Mouse (Mus musculus) left cerebral cortex, adult 9 months (tissue): Measurements from ENCODE around the gene Cd274.

Experiments used
- DNase-seq, 2 experiments: peaks; one replicate each; pipeline ENCODE4 v3.0.0; 2022; ENCODE audit warnings: low spot score in 2 of 2

The Cd274 gene

DNA sequence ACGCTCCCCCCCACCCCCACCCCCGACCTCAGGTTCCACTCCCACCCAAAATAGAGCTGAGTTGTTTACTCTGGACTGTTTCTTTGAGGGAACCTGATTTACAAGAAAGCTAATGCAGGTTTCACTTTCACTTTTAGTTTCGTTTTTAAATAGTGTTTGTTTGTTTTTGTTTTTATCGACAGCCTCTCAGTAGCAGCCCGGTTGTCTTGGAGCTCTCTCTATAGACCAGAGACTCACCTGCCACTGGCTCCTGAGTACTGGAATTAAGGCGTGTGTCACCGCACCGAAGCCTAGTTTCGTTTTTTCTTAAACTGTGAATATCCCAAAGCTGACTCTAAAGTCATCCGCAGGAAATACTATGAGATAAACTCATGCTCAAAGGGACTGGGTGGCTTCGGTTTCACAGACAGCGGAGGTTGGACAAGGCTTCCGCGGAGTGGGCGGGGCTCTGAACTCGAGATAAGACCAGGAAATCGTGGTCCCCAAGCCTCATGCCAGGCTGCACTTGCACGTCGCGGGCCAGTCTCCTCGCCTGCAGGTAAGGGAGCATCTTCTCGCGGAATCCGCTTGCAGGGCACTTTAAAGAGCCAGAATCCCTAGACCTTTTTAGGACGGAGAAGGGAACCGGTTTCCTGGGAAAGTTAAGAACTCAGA is at the start of gene Cd274, which contains the start of gene Plgrkt:
TSS of gene Cd274 (plus strand) at position 487 of the 654 bp plus-strand sequence.
TSS of gene Plgrkt (minus strand) at position 422 of the 654 bp plus-strand sequence.
- DNase-seq: peak in 1 of 2 experiments; percentile 57

DNA sequence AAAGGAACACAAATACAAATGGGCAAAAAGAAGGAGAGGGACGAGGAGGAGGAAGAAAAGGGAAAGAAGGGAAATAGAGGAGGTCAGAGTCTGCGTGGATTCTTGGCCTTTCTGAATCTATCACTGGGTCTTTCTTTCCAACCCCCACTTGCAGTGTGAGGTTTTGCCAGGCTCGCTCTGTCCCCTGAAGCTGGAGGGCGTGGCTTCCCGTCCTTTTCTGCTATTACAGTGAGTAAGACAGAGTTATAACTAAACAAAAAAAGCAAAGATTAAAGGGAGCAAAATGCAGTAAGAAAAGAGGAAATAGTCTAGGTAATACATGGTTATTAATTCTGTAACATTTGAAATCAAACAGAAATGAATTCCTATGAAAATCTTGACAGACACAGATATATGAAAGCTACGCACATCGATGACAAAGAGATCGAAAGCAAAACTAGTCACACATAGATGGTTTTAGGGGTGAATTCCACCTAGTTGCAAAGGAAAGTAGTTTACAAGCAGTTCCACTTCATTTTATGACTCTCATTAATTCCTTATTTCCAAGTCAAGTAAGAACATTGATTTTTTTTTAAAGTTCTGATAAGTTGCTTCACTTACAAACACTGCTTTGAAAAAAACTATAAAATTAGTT is 43.7 kb upstream of the Cd274 start:
- DNase-seq: no peak

DNA sequence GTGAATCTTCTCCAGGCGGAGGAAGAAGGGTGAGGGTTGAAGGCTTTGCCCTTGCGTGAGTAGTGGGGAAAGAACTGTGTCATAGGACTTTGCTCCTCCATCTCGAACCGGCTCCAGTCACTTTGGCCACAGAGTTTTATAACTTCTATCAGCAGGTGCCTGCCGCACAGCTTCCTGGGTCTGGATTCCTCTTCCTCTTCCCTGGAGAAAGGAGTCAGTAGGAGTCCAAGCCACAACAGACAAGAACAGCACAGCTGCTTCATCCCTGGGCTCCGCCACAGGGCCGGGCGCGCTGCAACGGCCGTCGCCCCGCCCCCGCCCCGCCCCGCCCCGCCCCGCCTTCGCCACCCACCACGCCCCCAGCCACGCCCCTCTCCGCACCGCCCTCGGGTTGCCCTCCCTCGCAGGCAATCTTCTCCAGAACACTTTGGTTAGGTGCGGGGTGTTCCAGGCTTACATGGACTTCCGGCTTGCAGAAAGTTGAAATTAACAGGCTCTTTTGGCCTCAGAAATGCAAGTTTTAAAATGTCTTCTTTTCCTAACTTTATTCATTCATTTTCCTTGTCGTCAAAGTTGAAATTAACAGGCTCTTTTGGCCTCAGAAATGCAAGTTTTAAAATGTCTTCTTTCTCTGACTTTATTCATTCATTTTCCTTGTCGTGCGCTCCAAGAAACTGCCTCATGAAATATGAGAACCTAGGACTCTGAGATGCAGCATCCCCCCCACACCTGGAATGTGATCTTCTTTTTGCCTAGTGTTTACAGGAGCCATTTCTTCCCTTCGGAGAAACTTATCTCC is 42.0 kb upstream of the Cd274 start, which contains the start of gene Insl6:
TSS of gene Insl6 (minus strand) at position 304 of the 799 bp plus-strand sequence.
- DNase-seq: no peak

DNA sequence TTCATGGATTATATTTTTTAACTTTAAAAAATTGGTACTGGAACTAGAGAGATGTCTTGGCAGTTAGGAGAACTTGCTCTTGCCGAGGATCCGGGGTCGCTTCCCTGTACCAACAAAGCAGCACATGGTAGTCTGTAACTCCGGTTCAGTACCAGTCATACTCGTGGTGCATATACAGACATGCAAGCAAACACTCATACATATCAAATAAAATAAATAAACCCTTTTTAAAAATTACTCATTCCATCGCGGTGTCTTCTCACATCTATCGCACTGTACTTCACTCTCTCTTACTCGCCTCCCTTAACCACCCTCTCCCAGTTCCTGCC is 41.4 kb upstream of the Cd274 start:
- DNase-seq: no peak

DNA sequence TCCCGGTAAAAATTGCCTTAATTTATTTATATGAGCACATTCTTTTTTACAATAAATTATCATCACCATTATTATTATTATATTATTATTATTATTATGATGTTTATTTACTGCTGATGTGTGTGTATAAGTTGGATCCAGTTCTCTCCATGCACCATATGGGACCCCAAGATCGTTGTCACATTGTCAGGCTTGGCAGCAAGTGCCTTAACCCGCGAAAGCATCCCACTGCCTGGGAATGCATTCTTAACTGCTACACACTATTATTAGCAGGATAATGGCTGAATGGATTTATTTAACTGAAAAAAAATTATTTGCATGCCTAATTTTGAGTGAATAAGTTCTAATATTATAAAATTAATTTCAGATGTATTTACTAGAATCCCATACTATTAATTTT is 40.9 kb upstream of the Cd274 start:
- DNase-seq: no peak

DNA sequence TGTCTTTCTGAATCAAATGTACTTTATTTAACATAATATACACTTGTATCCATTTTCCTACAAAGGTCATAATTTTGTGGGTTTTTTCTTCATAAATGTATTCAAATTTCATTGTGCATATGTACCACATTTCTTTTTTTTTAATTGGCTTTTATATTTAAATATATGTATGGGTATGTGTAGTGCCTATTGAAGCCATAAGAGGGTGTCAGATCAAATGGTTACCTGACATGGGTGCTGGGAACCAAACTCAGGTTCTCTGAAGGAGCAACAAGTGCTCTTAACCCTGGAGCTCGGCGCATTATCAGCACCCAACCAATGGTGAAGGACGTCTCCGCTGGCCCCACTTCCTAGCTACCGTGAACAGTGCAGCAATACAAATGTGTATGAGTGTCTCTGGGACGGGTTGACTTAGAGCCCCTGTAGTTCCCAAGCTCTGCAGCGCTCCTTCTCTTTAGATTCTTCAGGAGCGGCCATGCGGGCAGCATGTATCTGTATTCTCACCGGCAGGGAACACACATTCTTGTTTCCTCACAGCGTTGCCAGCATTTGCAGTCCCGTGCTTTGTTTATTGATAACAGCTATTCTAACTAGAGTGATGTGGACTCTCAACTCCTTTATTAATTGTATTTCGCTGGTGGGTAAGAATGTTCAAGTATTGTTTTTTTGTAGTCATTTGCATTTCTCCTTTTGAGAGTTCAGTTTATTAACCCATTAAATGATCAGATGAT is 40.3 kb upstream of the Cd274 start:
- DNase-seq: no peak

DNA sequence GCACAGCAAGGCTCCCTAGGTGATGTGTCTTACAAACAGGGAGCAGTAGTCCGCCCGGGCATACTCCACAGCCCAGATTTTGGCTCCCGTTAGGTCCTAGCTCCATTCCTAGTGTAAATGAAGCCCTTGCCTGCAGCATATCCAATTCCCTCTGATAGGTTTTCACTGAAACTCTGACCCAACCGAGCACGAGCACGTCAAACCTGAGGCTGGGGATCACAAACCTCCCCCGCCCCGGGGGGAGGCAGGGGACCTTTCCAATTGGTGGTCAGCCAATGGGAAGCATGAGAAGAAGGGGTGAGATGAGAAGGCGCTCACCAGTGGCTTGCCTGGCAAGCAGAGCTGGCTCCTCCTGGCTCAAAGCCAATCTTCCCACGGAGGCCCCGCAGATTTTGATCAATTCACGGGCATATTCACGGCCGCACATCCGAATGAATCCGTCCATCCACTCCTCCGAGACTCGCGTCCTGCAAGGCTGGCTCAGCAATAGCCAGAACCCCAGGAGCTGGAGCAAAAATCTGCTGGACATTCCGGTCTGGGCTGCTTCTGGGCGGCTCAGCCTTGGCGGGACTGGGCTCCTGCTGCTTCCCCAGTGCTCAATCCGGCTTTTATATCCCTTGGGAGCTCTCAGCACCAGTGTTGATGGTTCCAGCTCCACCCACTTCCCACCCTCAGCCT is 33.0 kb upstream of the Cd274 start, which contains the start of gene Rln1:
TSS of gene Rln1 (minus strand) at position 603 of the 678 bp plus-strand sequence.
- no peak for DNase-seq

DNA sequence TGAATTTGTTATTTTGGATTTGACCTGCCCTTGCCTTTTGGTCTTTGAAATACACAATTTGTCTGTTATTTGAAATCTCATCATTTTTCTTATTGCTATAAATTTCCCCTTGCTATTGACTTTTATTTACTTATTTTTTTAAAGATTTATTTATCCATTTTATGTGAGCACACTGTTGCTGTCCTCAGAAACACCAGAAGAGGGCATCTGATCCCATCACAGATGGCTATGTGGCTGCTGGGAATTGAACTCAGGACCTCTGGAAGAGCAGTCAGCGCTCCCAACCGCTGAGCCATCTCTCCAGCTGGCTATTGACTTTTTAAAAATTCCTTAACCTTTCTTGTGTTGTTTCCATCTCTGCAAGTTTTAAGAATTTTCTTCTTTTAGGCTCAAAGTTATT is 30.6 kb upstream of the Cd274 start:
- DNase-seq: no peak

DNA sequence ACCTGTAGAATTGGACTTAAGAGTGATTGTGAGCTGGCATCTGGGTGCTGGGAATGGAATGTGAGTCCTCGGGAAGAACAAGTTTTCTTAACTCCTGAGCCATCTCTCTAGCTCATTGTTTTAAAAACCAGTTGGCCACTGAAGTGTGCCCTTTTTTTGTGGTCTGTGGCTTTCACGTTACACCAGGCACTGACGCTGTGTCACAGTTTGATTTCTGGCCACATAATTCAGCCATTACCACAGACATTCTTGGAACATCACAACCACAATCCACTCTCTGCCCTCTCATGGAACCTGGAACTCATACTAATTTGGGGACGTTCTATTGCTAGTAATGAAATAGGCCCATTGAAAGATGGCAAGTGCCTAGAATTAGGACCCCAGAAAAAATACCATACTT is 26.2 kb upstream of the Cd274 start:
- no peak for DNase-seq

DNA sequence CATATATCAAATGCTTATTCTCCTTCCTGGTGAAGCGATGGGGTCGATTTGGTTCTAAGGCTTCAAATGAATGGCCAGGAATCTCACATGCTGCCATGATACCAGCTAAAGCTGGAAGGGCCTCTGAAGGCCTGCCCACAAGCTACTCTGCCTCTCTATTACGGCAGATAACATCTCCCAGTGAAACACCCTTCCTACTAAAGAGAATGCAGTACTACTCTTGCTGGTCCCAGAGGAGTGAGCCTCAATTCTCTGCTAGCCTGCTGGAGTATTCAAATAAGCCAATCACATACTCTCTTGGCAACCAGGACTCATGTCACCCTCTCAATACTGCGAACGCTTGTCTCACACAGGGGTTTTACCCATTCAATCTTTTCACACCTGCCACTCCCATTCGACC is 25.0 kb upstream of the Cd274 start:
- DNase-seq: no peak

DNA sequence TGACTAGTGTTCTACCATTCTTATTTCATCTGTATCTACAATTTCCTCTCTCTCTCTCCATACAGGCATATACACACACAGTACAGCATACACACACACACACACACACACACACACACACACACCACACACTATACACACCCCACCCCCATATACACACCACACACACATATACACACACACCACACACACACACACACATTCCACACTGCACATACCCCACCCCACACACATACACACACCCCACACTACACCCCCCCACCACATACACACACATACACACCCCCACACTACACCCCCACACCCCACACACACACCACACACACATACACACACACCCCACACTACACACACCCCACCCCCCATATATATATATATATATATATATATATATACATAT is 22.4 kb upstream of the Cd274 start:
- DNase-seq: no peak

DNA sequence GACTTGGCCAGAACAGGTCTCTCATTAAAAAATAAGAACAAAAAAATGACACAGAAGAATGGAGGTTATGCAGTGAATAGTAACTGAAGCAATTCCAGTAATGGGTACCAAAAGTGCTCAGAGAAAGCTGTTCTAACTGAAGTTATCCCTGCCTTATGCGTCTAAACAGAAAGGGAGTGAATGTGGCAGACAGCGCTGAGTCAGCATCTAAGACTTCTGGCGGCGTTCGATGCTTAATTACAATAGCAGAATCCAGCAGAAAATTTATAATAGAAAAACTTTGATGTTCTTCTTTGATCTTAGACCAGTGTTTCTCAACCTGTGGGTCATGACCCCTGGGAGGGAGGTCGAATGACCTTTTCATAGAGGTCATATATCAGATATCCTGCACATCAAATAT is 21.6 kb upstream of the Cd274 start:
- no peak for DNase-seq

DNA sequence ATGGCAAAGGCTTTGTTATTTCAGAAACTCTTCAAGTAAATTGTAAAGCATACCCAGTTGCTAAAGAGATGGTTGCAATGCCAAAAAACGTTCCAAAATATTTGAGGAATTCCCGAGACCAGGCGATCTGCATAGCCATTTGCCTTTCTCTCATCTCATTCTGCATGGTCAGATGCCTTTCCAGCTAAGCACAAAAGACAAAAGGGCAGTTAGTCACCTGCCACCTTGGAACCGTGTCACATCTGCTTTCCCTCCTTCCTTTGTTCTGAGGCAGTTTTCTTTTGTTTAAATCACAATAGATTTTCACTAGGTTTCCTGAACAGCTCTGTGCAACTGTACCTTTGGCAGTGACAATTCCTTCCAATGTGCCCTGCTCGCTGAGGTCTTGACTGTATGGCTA is 16.3 kb upstream of the Cd274 start:
- no peak for DNase-seq

DNA sequence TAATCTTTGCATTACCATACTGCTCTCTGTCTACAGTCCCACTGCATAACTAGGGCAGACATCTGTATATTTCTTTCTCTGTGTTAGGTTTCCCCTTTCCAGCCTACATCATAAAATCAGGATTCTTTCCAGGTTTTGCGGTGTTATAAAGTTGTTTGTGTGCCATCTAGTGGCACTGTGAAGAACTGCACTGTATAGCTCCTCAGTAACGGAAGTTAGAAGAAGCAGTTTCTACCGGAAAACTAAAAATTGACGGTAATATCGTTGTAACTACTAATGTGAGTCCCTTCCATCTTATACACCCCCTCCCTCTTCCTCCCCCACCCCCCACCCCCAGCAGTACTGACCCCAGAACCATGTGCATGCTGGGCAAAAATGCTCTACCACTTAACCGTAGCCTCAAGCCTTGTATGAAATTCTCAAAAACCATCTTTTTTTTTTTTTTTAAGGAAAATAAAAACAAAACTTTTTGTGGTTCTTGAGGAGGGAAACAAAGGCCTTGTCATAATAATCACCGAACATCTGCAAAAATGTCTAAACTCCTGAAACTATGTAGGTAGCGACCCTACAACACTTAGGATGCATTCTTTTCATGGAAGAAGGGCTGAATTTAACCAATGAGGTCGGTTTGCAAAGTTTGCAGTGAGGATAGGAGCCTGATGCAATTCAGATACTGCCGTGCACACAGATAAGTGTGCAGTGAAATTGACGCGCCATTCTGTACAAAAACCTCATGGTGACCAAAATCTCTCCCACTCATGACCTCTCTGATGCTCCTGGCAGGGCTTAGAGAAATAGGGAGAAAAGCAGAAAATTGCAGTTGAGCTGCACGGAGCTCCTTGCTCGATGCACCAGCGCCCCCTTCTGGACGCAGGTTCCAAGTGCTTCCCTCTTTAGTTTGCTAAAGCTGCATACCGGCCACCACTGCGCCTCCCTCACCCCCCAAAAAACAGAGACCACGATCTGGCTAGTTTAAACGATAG is 12.1 kb upstream of the Cd274 start:
- DNase-seq: peak in 1 of 2 experiments; percentile 86

DNA sequence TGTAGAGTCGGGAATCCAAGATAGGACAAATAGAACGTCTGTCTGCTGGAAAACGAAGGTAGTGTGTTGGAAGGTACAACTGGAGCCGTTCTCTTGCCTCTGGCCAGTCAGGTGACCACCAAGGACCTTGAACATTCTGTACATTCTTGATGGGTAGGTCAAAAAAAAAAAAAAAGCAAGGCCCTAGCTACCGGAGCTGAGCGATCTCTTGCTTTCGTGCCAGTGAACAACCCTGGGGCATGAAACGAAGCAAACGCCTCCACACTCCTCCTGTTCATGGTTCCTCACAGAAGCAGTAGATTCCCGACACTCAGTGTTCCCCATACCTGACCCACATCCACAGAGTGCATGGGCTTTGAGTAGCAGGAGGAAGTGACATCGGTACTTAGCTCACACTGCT is 11.0 kb upstream of the Cd274 start:
- DNase-seq: no peak

DNA sequence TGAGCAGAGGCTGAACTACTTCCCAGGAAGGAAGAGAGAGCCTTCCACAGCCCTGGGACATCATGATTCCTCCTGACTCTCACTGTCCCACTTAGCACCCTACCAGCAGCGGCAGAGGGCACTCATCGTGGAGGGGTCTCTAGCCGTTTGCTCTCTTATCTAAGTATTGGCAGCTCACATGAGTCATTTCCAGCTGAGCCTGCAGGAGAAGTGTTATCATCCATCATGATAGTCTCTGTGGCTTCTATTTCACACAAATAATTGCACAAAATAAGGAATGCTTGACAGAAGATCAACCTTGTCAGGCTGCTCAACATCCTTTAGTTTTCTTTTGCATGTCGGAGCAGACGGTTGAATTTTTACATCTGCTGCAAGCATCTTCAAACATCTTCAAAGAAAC is 7.0 kb upstream of the Cd274 start:
- DNase-seq: no peak

DNA sequence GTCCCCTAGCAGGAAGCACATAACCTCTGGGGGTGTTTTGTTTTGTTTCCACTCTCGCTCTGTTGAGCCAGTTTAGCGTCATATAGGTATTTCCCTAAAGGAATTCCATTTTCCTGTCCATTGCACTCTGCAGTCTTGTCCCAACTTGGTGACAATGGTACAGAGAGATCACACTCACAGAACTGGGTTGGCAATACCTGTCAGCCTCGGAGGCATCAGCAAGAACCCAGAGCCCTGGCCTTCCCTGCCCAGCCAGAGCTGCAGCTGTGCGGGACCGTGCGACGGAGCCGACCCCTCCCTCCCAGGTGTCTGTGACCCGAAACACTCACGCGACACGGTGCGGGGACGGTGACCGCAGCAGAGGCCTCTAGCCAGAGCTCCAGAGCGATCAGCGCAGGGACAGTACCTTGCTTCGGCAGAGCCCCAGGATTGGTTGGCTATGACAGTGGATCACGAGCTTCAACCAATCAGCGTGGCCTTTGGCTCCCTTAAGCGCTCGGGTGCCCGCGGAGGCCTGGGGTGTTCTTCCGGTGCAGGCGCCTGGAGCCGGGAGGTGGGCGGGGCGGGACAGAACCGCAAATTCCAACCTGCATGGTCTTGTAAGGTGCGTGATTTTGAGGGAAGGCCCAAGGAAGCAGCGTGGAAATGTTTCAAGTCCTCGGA is 5.7 kb upstream of the Cd274 start:
- DNase-seq: peak; percentile 83 to 93

DNA sequence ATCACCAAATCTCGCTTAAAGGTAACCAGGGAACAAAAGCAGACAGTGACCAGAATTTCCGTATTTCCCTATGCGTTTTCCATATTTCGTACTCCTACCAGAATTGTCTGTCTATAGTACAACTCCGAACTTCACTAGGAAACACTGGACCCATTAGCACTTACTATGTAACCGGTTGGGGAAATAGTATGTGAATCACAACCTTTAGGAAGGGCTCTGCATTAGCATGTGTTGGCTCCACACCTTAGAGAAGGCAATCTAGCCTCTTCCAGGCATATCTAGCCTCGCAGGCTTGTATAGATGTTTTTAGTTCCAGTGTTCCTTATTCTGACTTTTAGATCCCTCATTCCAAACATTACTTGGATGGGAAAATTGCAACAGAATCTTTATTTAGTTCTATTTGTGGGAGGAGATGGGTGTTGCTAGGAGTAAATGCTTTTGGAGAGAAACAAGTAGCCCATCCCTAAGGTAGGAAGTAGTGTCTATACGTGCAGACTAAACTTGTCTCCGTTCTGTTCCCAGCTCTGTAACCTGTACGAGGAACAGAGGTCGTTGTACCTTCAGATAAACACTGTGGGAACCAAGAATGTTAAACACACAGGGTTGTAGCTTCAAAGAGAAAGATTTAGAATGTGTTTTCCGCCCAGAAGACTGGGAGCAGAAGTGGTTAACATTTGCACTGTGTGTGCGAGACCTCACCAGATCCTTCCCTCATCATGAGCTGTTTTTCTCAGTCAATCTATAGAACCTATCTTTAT is 4.9 kb upstream of the Cd274 start:
- DNase-seq: no peak

DNA sequence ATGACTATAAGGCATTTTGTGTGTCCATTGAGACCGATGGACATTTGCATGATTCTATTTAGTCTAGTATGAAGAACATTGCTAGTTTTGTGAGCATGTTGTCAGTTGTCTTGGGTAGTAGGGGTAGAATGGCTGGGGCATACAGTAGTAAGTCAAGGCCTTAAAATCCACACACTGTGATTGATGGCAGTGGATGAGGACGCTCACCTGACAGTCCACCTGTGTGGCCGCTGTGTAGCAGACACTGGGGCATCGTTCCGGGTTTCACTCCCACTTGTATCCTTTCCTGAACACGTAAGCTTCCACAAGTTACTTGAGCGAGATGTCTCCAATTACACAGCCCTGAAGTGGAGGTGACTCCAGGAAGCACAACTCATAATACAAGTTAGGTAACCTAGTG is 3.7 kb upstream of the Cd274 start:
- no peak for DNase-seq
